Mouse (Mus musculus): ENCODE data around the gene Wrap73. TPM values are rescaled to one million over a fixed set of nuclear protein-coding genes. Genes with fewer than 3 reads are reported as not detected.

Gene Wrap73
- total and polyA plus RNA-seq, 3 experiments: 32.1 to 77.6 (median 49.3) TPM

DNA sequence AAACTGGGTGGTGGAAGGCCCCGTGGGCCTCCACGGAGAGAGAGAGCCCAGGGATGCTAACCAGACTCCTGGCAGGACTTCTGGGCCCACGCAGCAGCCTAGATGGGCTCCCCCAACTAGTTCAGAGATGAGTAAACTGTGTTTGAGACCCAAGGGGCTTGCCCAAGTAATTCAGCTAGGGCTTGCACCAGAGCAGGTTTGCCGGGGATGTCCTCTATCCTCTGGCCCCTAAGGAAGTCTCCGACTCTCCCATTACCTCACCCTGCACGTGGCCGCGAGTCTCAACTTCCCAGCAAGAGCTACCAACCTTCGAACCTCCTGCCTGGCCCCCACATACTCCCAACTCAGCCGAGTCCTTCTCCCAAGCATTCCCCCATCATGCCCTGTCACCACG lies 32.3 kb upstream of the Wrap73 start:
- in situ Hi-C loops (cut with MboI; ENCODE audit: low pct_ligation_motif_present, low pct_unique_long_range_greater_than_20kb, low sequenced_read_pairs): loop anchor here (25.0 kb wide), 1 partner anchor 1823 kb away; the partner anchor contains the start of genes Hes3 and Icmt
- H3K27ac ChIP-seq (ENCODE audit: insufficient read depth, low read depth): peak overlapping the region; percentile 81
- H3K36me3 ChIP-seq (replicated peaks in 1 of 2; ENCODE audit: control insufficient read depth in 1 of 2, insufficient read depth in 1 of 2, low read length in 1 of 2): peaks cover 16 to 59% of the 10 kb centered on the region in 2 experiments
- no peaks in the 10 kb centered on the region for H3K9me3 ChIP-seq (replicated peaks; ENCODE audit: low read length)
- H3K79me2 ChIP-seq (replicated peaks; ENCODE audit: control insufficient read depth, extremely low read depth, insufficient read depth, poor library complexity, severe bottlenecking): peaks cover 50% of the 10 kb centered on the region
- no peaks in the 10 kb centered on the region for H3K27me3 ChIP-seq (replicated peaks)
- DNase-seq (ENCODE audit: extremely low read depth): peak; percentile 70
- peak; percentile 97 for TF ChIP-seq BHLHE40 (IDR thresholded peaks at IDR 0.05; ENCODE audit: low read depth, low read length)
- TF ChIP-seq UBTF (IDR thresholded peaks at IDR 0.05; ENCODE audit: low read depth, low read length): no peak
- no peak for TF ChIP-seq CTCF (conservative IDR thresholded peaks at IDR 0.05 in 1 of 2, IDR thresholded peaks at IDR 0.05 in 1 of 2; ENCODE audit: low read depth in 2 of 2, low read length in 2 of 2)
- 0 out of 2 replicates have a peak, but pooled peaks have one; percentile 33 for TF ChIP-seq TBP (conservative IDR thresholded peaks at IDR 0.05; ENCODE audit: low read depth, low read length)
- TF ChIP-seq E2F4 (IDR thresholded peaks at IDR 0.05; ENCODE audit: insufficient replicate concordance, low read depth, low read length): no peak
- TF ChIP-seq USF1 (IDR thresholded peaks at IDR 0.05; ENCODE audit: low read depth, low read length): peak; percentile 20; the same call in 1 of the 2 replicates
- no peak for TF ChIP-seq ZNF384 (IDR thresholded peaks at IDR 0.05; ENCODE audit: low read depth, low read length)
- no peak for TF ChIP-seq POLR2AphosphoS2 (IDR thresholded peaks at IDR 0.05; ENCODE audit: low read depth, low read length)
- no peak for TF ChIP-seq HCFC1 (IDR thresholded peaks at IDR 0.05; ENCODE audit: low read depth, low read length)
- TF ChIP-seq RCOR1 (conservative IDR thresholded peaks at IDR 0.05; ENCODE audit: low read depth, low read length): peak; percentile 44; the same call in 1 of the 2 replicates
- TF ChIP-seq MYC (IDR thresholded peaks at IDR 0.05; ENCODE audit: low read depth, low read length): peak; percentile 94
- TF ChIP-seq JUN (IDR thresholded peaks at IDR 0.05; ENCODE audit: insufficient read depth, low read depth, low read length): peak; percentile 57; the same call in 1 of the 2 replicates
- 0 out of 2 replicates have a peak, but pooled peaks have one; percentile 56 for TF ChIP-seq MEF2A (IDR thresholded peaks at IDR 0.05; ENCODE audit: borderline replicate concordance, low read depth, low read length)
- no peak for TF ChIP-seq PAX5 (IDR thresholded peaks at IDR 0.05; ENCODE audit: low read length)
- no peak for TF ChIP-seq NRF1 (IDR thresholded peaks at IDR 0.05; ENCODE audit: low read depth, low read length)
- no peak for TF ChIP-seq KAT2A (IDR thresholded peaks at IDR 0.05; ENCODE audit: insufficient replicate concordance, low read length)
- 0 out of 2 replicates have a peak, but pooled peaks have one; percentile 12 for TF ChIP-seq USF2 (conservative IDR thresholded peaks at IDR 0.05; ENCODE audit: low read depth, low read length)
- TF ChIP-seq ZMIZ1 (IDR thresholded peaks at IDR 0.05; ENCODE audit: low read depth, low read length): no peak
- no peak for TF ChIP-seq CHD1 (IDR thresholded peaks at IDR 0.05; ENCODE audit: low read depth, low read length)
- TF ChIP-seq MAX (IDR thresholded peaks at IDR 0.05; ENCODE audit: low read length): peak; percentile 91
- TF ChIP-seq SMC3 (IDR thresholded peaks at IDR 0.05; ENCODE audit: low read depth, low read length): no peak
- no peak for TF ChIP-seq ZKSCAN1 (IDR thresholded peaks at IDR 0.05; ENCODE audit: borderline replicate concordance, low read depth, low read length)
- TF ChIP-seq NELFE (IDR thresholded peaks at IDR 0.05; ENCODE audit: low read depth, low read length): no peak
- TF ChIP-seq MXI1 (IDR thresholded peaks at IDR 0.05; ENCODE audit: low read depth, low read length): peak; percentile 89; the same call in 1 of the 2 replicates
- peak; percentile 64; the same call in 1 of the 2 replicates for TF ChIP-seq CHD2 (IDR thresholded peaks at IDR 0.05; ENCODE audit: low read length)
- peak; percentile 69 for TF ChIP-seq EP300 (IDR thresholded peaks at IDR 0.05; ENCODE audit: low read length)
- peak; percentile 45; the same call in 1 of the 2 replicates for TF ChIP-seq TCF12 (IDR thresholded peaks at IDR 0.05; ENCODE audit: low read depth, low read length)
- peak; percentile 69 for TF ChIP-seq JUND (conservative IDR thresholded peaks at IDR 0.05; ENCODE audit: low read depth, low read length)
- no peak for TF ChIP-seq ELF1 (IDR thresholded peaks at IDR 0.05; ENCODE audit: low read depth, low read length)
- TF ChIP-seq ZC3H11A (IDR thresholded peaks at IDR 0.05; ENCODE audit: low read depth, low read length): no peak
- no peak for TF ChIP-seq RAD21 (IDR thresholded peaks at IDR 0.05; ENCODE audit: low read depth, low read length)
- TF ChIP-seq GABPA (IDR thresholded peaks at IDR 0.05; ENCODE audit: insufficient replicate concordance, low read depth, low read length): no peak
- TF ChIP-seq MAFK (IDR thresholded peaks at IDR 0.05; ENCODE audit: insufficient replicate concordance, low read length): no peak
- TF ChIP-seq POLR2A (IDR thresholded peaks at IDR 0.05; ENCODE audit: low read depth, low read length): no peak
- TF ChIP-seq SIN3A (IDR thresholded peaks at IDR 0.05; ENCODE audit: low read length): peak; percentile 71; the same call in 1 of the 2 replicates
- TF ChIP-seq ETS1 (conservative IDR thresholded peaks at IDR 0.05; ENCODE audit: low read depth, low read length): peak; percentile 98
- peak; percentile 95 for TF ChIP-seq IRF4 (IDR thresholded peaks at IDR 0.05; ENCODE audit: low read depth, low read length)
- no peak for TF ChIP-seq MAZ (IDR thresholded peaks at IDR 0.05; ENCODE audit: low read depth, low read length)
- peaks cover 56 to 93% of the 10 kb centered on the region in 2 experiments for H3K4me1 ChIP-seq (ENCODE audit: control insufficient read depth in 1 of 2, insufficient read depth in 2 of 2)
- H3K4me3 ChIP-seq (replicated peaks in 1 of 3; ENCODE audit: low read depth in 2 of 3, low read length in 2 of 3, poor library complexity in 1 of 3): peak overlapping the region in 1 of 3 experiments; percentile 17
- peak overlapping the region; percentile 9; the same call in 1 of the 2 replicates for H3K9ac ChIP-seq (ENCODE audit: insufficient read depth, low read depth)
- dilution Hi-C loops (cut with MboI; ENCODE audit: extremely low pct_ligation_motif_present, extremely low pct_unique_long_range_greater_than_20kb, low sequenced_read_pairs): no loop called here
- peak overlapping the region; percentile 73 for H3K4me2 ChIP-seq (ENCODE audit: insufficient read depth, low read depth, poor library complexity, severe bottlenecking)
